Mouse (Mus musculus) pancreas, adult 10 weeks (tissue): ENCODE data around the gene Xpnpep1. TPM values are rescaled to one million over a fixed set of nuclear protein-coding genes. Genes with fewer than 3 reads are reported as not detected.

Source experiments
- polyA plus RNA-seq: library from polyadenylated mRNA; stranded (reverse); fragments of 350-450 nt; fragmentation: Illumina TruSeq; extraction: RNeasy Lipid Tissue Mini Kit (QIAGEN cat#74804); gene quantifications from one replicate; pipeline ENCODE4 v1.2.3, GENCODE M21; 2015; ENCODE audit warnings: low read depth, low replicate concordance; ENCODE audit not compliant: insufficient read depth

Gene Xpnpep1
- 8.3 TPM for polyA plus RNA-seq

DNA sequence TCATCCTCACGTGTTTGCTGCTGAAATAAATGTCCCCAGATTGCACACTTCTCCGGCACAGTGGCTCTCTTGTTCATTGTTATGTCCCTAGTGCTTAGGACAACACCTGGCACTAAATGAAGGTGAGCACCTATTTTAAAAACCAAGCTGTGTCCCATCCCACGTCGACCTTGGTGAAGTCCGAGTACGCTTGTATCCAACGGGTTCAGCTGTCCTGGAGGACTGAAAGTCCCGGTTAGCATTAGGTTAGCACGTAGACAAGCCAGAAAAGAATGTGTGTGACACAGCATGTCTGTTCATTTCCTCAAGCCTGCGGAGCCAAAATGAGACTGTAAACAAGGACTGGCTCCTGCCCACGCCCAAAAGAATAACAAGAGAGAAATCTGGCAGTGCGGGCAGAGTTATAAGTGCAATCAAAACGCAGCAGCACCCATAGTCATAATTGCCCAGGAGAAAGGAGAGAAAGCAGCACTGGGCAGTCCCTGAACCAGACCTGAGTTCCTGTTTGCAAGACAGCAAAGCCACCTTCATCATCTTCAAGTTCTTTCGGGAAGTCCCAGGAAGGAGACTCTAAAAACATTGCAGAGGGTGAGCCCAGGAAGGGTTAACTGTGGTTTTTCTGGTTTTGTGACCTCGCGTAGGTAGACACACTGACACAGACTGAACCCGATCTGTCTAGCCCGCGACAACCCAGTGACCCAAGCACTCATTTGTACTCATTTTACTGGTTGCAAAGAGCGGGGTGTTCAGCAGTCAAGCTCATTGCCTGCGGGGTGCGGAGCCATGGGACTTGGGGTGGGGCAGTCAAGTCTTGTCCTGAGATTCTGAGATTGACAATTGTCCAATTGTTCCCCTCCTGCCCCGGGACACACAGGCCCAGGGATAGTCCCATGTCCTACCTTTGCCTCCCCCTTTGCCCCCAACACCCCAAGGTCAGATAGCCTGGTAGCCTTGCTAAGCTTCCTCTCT lies at the start of gene Xpnpep1:
Xpnpep1 (minus strand) TSS at position 51 of the 969 bp plus-strand sequence.

Other genes starting within 250 kb of the Xpnpep1 start
- gene Add3, start 100.2 kb upstream of the Xpnpep1 start, polyA plus RNA-seq: 11.5 TPM